In the genomic region with DNA sequence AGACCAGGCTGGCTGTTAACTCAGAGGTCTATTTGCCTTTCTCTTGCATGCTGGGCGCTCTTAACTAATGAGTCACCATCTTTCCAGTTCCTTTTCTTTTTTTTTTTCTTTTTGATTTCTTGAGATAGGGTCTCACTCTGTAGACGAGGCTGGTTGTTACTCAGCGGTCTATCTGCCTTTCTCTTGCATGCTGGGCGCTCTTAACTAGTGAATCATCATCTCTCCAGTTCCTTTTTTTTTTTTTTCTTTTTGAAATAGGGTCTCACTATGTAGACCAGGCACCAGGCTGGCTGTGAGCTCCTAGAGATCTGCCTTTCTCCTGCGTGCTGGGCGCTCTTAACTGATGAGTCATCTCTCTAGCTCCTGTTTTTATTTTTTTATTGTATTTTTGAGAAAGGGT, we compare ENCODE assay signal across 19 mouse cellular contexts. TPM values are rescaled to one million over a fixed set of nuclear protein-coding genes. Genes with fewer than 3 reads are reported as not detected.
A peak's percentile ranks its signal among the peaks of the same experiment; 100 is the strongest.
DNase-seq lines count a peak whose midpoint lies in the region; TF ChIP-seq lines count a peak whose summit lies in the region.
"Had no signal": no experiment of that assay in that cellular context is flagged by ENCODE, and none has a peak within 500 bp of the region (broad histone marks: within the 10 kb centered on the region; RNA-seq: fewer than 3 reads in every experiment).

No protein-coding gene starts in this region.

- no peaks in the 10 kb centered on the region for H3K4me1 ChIP-seq in CH12.LX (ENCODE audit: control insufficient read depth in 1 of 2, insufficient read depth in 2 of 2)
- H3K4me1 ChIP-seq in embryonic fibroblast, embryonic 13.5 days (ENCODE audit: control insufficient read depth, insufficient read depth, low read length): no peaks in the 10 kb centered on the region
- H3K4me1 ChIP-seq: embryonic facial prominence, embryonic 13.5 days; forebrain, embryonic 15.5 days; heart, embryonic 12.5 days; limb, embryonic 13.5 days; lung, embryonic 15.5 days; midbrain, embryonic 13.5 days; neural tube, embryonic 12.5 days had no signal

- no peak overlapping the region for H3K4me3 ChIP-seq in CH12.LX (replicated peaks in 1 of 3; ENCODE audit: low read depth in 2 of 3, low read length in 2 of 3, poor library complexity in 1 of 3)
- no peak overlapping the region for H3K4me3 ChIP-seq in embryonic fibroblast, embryonic 13.5 days (ENCODE audit: insufficient read depth, low read length)
- H3K4me3 ChIP-seq: embryonic facial prominence, embryonic 13.5 days; forebrain, embryonic 15.5 days; heart, embryonic 12.5 days; limb, embryonic 13.5 days; lung, embryonic 15.5 days; midbrain, embryonic 13.5 days; neural tube, embryonic 12.5 days had no signal

- TF ChIP-seq POLR2A in CH12.LX (IDR thresholded peaks at IDR 0.05; ENCODE audit: low read depth, low read length): no peak
- TF ChIP-seq POLR2A in embryonic fibroblast, embryonic 13.5 days (IDR thresholded peaks at IDR 0.05; ENCODE audit: low read depth, low read length): no peak

- H3K4me2 ChIP-seq in CH12.LX (ENCODE audit: insufficient read depth, low read depth, poor library complexity, severe bottlenecking): no peak overlapping the region
- H3K4me2 ChIP-seq: embryonic facial prominence, embryonic 13.5 days; forebrain, embryonic 15.5 days; heart, embryonic 12.5 days; hindbrain, embryonic 14.5 days; limb, embryonic 13.5 days; lung, embryonic 15.5 days; midbrain, embryonic 13.5 days; neural tube, embryonic 12.5 days had no signal

- in situ Hi-C loops in CH12.LX (cut with MboI; ENCODE audit: low pct_ligation_motif_present, low pct_unique_long_range_greater_than_20kb, low sequenced_read_pairs): no loop called here

- H3K36me3 ChIP-seq in CH12.LX (replicated peaks in 1 of 2; ENCODE audit: control insufficient read depth in 1 of 2, insufficient read depth in 1 of 2, low read length in 1 of 2): no peaks in the 10 kb centered on the region
- H3K36me3 ChIP-seq: embryonic facial prominence, embryonic 13.5 days; forebrain, embryonic 15.5 days; heart, embryonic 12.5 days; limb, embryonic 13.5 days; lung, embryonic 15.5 days; midbrain, embryonic 13.5 days; neural tube, embryonic 12.5 days had no signal

- no peaks in the 10 kb centered on the region for H3K9me3 ChIP-seq in CH12.LX (replicated peaks; ENCODE audit: low read length)
- H3K9me3 ChIP-seq: embryonic facial prominence, embryonic 13.5 days; forebrain, embryonic 15.5 days; heart, embryonic 12.5 days; limb, embryonic 13.5 days; lung, embryonic 15.5 days; midbrain, embryonic 13.5 days; neural tube, embryonic 12.5 days had no signal

- dilution Hi-C loops in CH12.LX (cut with MboI; ENCODE audit: extremely low pct_ligation_motif_present, extremely low pct_unique_long_range_greater_than_20kb, low sequenced_read_pairs): no loop called here

- no peak for TF ChIP-seq EP300 in CH12.LX (IDR thresholded peaks at IDR 0.05; ENCODE audit: low read length)

- H3K9ac ChIP-seq in CH12.LX (ENCODE audit: insufficient read depth, low read depth): no peak overlapping the region
- H3K9ac ChIP-seq: embryonic facial prominence, embryonic 13.5 days; forebrain, embryonic 15.5 days; heart, embryonic 12.5 days; hindbrain, embryonic 14.5 days; limb, embryonic 13.5 days; liver, embryonic 14.5 days; lung, embryonic 15.5 days; midbrain, embryonic 13.5 days; neural tube, embryonic 12.5 days had no signal

- TF ChIP-seq CTCF in CH12.LX (conservative IDR thresholded peaks at IDR 0.05 in 1 of 2, IDR thresholded peaks at IDR 0.05 in 1 of 2; ENCODE audit: low read depth in 2 of 2, low read length in 2 of 2): no peak
- no peak for TF ChIP-seq CTCF in embryonic fibroblast, embryonic 13.5 days (IDR thresholded peaks at IDR 0.05; ENCODE audit: borderline replicate concordance, insufficient read depth, low read length)

- TF ChIP-seq RAD21 in CH12.LX (IDR thresholded peaks at IDR 0.05; ENCODE audit: low read depth, low read length): no peak

- DNase-seq in 3134 (ENCODE audit: extremely low read depth, insufficient read length, low spot score) (peak; percentile 74), CH12.LX (ENCODE audit: extremely low read depth) (no peak), NIH3T3 (ENCODE audit: low read depth) (peak; percentile 58)
- DNase-seq in gastrocnemius, adult 8-10 months (ENCODE audit: low spot score in 2 of 2): no peak
- DNase-seq in layer of hippocampus, postnatal 14 days (ENCODE audit: low spot score in 2 of 2): no peak
- DNase-seq in cerebellum, adult 9-11 months: no peak
- DNase-seq: cerebellum, adult 8-10 months; layer of hippocampus, postnatal 36 days; thymus, postnatal 36 days had no signal

- H3K27me3 ChIP-seq in CH12.LX (replicated peaks): no peaks in the 10 kb centered on the region

- no peak overlapping the region for H3K27ac ChIP-seq in CH12.LX (ENCODE audit: insufficient read depth, low read depth)
- H3K27ac ChIP-seq in embryonic fibroblast, embryonic 13.5 days (ENCODE audit: insufficient read depth, low read length): peak overlapping the region; percentile 73
- H3K27ac ChIP-seq: embryonic facial prominence, embryonic 13.5 days; forebrain, embryonic 15.5 days; hindbrain, embryonic 14.5 days; limb, embryonic 13.5 days; liver, embryonic 14.5 days; lung, embryonic 15.5 days; midbrain, embryonic 13.5 days; neural tube, embryonic 12.5 days had no signal

- no peaks in the 10 kb centered on the region for H3K79me2 ChIP-seq in CH12.LX (replicated peaks; ENCODE audit: control insufficient read depth, extremely low read depth, insufficient read depth, poor library complexity, severe bottlenecking)

TF ChIP-seq in CH12.LX, 34 proteins besides CTCF, POLR2A, EP300 and RAD21:
- TF ChIP-seq ELF1 (IDR thresholded peaks at IDR 0.05; ENCODE audit: low read depth, low read length): no peak
- TF ChIP-seq ZNF384 (IDR thresholded peaks at IDR 0.05; ENCODE audit: low read depth, low read length): peak; percentile 65

RNA-seq across cellular contexts. Expression of gene Eif2s3x, which starts 43.3 kb away (rescaled TPM):
- total RNA-seq in CH12.LX (2012; rRNA removed) (130 and 154 TPM in 2 replicates), CH12.LX (2014; rRNA removed) (271 and 272 TPM in 2 replicates)
- 243 and 244 TPM in 2 replicates for polyA plus RNA-seq in CH12.LX (2012; ENCODE audit: insufficient read length, low read depth)
- polyA plus RNA-seq in embryonic fibroblast, embryonic 13.5 days (2011; ENCODE audit: insufficient read length, low read depth, missing spikeins): 147 and 151 TPM in 2 replicates
- total RNA-seq in gastrocnemius, adult 8-10 months (2022): 100 to 1,000 TPM in 2 of 4 experiments, 10 to 100 TPM in 2; 79.7 to 155 (median 99.2) TPM
- 100 to 1,000 TPM; 116 to 159 TPM for total RNA-seq in layer of hippocampus, postnatal 14 days (2021)

RNA-seq across cellular contexts. Expression of gene Zfx, which starts 45.8 kb away (rescaled TPM):
- total RNA-seq in CH12.LX (2012; rRNA removed) (16.4 and 17.3 TPM in 2 replicates), CH12.LX (2014; rRNA removed) (17.7 and 21.4 TPM in 2 replicates)
- polyA plus RNA-seq in CH12.LX (2012; ENCODE audit: insufficient read length, low read depth): 13.5 and 14.3 TPM in 2 replicates
- polyA plus RNA-seq in embryonic fibroblast, embryonic 13.5 days (2011; ENCODE audit: insufficient read length, low read depth, missing spikeins): 34.2 and 39.5 TPM in 2 replicates
- total RNA-seq in gastrocnemius, adult 8-10 months (2022): 10 to 100 TPM; 18.5 to 21.5 (median 19.0) TPM
- 10 to 100 TPM; 29.3 to 30.1 TPM for total RNA-seq in layer of hippocampus, postnatal 14 days (2021)

Comparison
In these comparisons a context has a peak if more than half of its experiments do, and no peak if none do; other contexts are left out.
1. DNase-seq: peak in 3134 (single experiment) and NIH3T3 (single experiment); none in CH12.LX (single experiment), gastrocnemius, adult 8-10 months (0 of 2), layer of hippocampus, postnatal 14 days (0 of 2) and cerebellum, adult 9-11 months (single experiment).